Mouse (Mus musculus) cerebellum, adult 11 months (tissue): ENCODE results near the gene Dnaja3.

Experiments used
- DNase-seq: peaks from one replicate; pipeline ENCODE4 v3.0.0; 2022

Dnaja3 gene

GRCm38 (mm10) chr16:4607818-4608531 lies 31.8 kb upstream of the Dnaja3 start:
- DNase-seq: peak; percentile 82

- no peak for DNase-seq
Observed at GRCm38 (mm10) chr16:4608532-4609059, 31.2 kb upstream of the Dnaja3 start.

GRCm38 (mm10) chr16:4611193-4611592 lies 28.6 kb upstream of the Dnaja3 start:
- DNase-seq: no peak

- no peak for DNase-seq
Observed at GRCm38 (mm10) chr16:4611676-4612075, 28.1 kb upstream of the Dnaja3 start.

DNA sequence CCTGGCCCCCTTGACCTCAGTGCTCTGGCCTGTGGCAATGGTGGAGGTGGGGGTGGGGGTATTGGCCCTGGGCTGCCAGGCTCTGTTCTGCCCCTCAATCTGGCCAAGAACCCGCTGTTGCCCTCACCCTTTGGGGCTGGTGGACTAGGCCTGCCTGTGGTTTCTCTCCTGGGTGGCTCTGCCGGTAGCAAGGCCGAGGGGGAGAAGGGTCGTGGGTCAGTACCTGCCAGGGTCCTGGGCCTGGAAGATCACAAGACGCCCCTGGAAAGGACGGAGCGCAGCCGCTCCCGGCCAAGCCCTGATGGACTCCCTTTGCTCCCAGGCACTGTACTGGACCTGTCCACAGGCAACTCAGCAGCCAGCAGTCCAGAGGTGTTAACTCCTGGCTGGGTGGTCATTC lies 26.1 kb upstream of the Dnaja3 start:
- DNase-seq: no peak

GRCm38 (mm10) chr16:4614639-4615038 lies 25.1 kb upstream of the Dnaja3 start:
- no peak for DNase-seq

DNA sequence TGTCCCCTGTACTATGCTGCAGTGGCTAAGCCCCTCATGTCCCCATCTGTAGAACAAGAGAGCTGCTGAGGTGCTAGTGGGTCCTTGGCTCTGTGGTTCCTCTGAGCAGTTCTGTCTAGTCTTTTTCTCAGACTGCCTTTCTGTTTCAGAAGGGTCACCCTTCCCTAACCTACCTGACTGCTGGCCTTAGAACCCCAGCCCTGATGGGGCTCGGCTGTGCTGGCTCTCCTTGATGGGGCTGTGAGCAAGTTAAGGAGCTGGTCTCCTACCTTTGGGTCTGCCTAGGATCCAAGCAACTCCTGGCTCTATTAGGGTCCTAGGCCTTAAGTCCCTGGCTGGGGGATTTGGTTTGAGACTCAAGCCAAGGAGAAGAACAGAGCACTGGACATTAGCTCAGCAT lies 24.5 kb upstream of the Dnaja3 start:
- no peak for DNase-seq

DNA sequence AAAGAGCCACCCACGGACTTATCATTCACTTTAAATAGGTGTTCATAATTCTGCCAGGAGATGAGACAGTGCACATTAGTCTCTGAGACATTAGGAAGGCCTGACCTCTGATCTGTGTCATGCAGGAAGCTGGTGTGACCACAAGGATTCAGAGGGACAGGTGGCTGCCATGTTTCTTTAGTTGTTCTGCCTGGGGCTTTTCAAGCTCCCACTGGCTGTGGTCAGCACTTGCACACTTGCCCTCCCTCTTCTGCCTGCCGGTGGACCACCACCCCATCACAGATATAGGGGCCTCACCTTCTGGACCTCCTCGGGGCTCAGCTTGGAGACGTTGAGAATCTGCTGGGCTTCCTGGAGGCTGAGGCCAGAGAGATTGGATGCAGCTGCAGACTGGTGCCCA lies 23.0 kb upstream of the Dnaja3 start:
- DNase-seq: no peak

- no peak for DNase-seq
Observed at GRCm38 (mm10) chr16:4624074-4624473, 15.7 kb upstream of the Dnaja3 start.

GRCm38 (mm10) chr16:4624481-4625110 lies 15.2 kb upstream of the Dnaja3 start, which contains the start of gene Pam16:
TSS of gene Pam16 (minus strand) at chr16:4624988.
- DNase-seq: peak; percentile 90

DNA sequence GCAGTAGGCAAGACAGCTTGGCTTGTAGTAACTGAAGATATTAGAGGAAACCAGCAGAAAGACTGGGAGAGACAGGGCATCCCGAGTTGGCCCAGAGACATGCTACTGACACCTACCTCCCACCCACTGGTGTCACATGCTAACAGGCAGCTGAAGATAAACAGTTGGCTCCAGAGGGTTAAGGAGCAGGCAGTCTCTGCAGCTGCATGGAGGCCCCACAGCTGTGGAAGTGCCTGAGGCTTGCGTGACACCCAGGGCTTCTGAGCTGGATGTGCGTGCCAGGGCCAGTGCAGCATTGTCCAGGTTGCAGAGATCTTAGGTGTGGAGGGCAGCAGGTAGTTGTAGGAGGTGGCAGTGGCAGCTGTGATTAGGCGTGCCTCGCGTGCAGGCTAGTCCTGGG lies 12.7 kb upstream of the Dnaja3 start:
- no peak for DNase-seq

DNA sequence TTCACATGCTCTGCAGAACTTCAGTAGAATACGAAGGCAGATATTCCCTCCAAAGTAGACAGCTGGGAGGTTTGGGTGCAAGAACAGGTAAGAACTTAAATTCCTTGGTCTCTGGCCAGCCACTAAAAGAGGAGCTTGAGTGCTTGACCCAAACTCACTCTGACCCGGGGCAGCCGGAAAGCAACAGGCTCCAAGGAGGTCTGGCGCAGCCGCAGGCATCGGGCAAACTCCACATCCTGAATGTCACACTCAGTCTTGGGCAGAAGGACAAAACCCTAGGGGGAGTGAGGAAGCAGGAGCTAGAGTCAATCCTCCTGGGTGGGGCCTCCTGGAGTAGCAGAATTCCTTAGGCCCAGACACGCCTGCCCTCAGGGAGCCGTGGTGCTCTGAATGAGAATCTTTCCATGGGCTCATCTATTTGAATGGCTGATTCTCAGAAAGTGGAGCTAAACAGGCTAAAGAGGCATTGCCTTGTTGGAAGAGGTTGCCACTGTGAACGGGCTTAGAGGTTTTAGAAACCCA lies 10.8 kb upstream of the Dnaja3 start:
- no peak for DNase-seq

- DNase-seq: peak; percentile 78
Observed at GRCm38 (mm10) chr16:4629950-4630349, 9.8 kb upstream of the Dnaja3 start.

GRCm38 (mm10) chr16:4632050-4632449 lies 7.7 kb upstream of the Dnaja3 start:
- no peak for DNase-seq

- DNase-seq: no peak
Observed at GRCm38 (mm10) chr16:4633661-4634060, 6.1 kb upstream of the Dnaja3 start.

GRCm38 (mm10) chr16:4634681-4635080 lies 5.1 kb upstream of the Dnaja3 start:
- no peak for DNase-seq

GRCm38 (mm10) chr16:4635760-4636159 lies 4.0 kb upstream of the Dnaja3 start:
- DNase-seq: no peak

DNA sequence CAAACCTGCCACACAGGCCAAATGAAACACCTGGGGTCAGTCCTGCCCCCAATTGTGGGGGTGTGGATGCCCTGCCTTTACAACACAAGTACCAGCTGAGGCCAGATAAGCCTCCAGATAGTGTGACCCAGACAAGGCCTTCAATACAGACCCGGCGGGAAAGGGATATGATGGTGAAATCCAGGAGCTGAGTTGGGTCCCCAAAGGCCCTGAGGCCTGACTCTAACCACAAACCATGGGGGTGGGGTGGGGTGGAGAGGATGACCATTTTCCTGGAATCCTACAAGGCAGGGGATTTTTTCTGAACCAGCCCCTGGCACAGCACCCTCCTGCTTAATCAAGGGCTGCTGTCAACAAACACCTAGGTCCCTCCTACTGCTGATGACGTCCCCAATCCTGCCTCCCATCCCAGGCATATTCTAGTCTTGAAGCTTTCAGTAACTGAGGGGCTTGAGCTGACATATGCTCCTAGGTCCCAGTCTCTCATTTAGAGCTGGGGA lies 848 bp upstream of the Dnaja3 start:
- no peak for DNase-seq

GRCm38 (mm10) chr16:4640267-4641005 lies 647 bp downstream of the Dnaja3 start:
- DNase-seq: no peak

- DNase-seq: no peak
Observed at GRCm38 (mm10) chr16:4641119-4641838, 1.5 kb downstream of the Dnaja3 start.

DNA sequence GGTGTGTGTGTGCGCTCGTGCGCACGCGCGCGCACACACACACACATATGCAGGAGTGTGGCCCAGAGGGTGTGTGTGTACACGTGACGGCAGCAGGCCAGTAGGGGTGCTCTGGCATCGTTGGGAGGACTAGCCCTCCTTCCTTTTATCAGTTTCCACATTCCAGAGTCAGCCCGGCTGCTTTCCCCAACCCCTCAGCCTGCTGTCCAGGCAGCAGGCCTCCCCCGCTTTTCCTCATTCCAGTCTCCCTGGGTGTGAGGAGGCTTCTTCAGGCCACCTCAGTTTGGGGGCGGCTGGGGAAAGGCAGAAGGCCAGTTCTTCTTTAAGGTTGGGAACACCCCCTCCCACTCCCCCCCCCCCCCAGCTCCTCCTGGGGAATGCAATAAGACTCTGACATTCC lies 2.4 kb downstream of the Dnaja3 start:
- DNase-seq: no peak

DNA sequence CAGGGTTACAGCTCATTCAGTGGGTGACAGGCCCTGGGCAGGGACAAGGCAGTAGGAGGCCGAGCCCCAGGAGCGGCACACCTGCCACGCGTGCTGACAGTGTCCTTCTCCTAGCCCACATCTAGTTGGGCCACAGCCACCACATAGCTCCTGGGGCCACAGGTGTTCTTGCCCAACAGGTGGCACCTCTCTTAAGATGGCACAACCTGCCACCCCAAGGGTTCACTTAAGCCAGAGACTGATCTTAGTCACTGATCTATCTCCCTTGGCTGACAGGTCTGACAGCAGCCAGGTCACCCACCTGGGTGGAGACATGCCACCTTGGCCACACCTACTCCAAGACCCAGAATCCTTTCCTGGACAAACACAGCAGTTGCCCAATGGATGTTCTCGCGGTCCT lies 3.1 kb downstream of the Dnaja3 start:
- no peak for DNase-seq
